Mouse (Mus musculus): ENCODE measurements at regions not wholly inside any gene's neighbourhood (a gene's known extent, or its start where the extent isn't known, plus 50 kb on each side); places are given as distances from the start of the nearest gene placed in this dataset.
A peak's percentile ranks its signal among the peaks of the same experiment; 100 is the strongest.
"Not testable (repeated sequence)": the region's sequence is repeated elsewhere in the genome, so short reads cannot be mapped to it uniquely, and the experiment has no call there.

DNA sequence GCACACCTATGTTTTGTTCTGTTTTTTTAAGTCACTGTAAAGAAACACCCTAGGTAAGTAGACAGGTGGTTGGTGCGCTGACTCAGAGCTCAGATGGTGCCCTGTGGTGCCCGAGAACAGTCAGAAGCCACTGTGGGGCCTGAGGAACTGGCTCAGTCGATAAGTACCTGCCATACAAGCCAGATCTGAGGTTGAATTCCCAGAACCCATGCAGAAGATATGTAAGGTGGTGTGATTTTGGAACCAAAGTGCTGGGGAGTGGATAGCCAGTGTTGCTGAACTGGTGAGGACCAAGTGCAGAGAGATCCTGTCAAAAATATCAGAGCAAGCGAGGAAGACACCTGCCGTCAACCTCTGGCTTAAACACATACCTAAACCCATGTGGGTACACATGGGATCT is 65.4 kb downstream of the Chst1 start:
- no peak for DNase-seq

DNA sequence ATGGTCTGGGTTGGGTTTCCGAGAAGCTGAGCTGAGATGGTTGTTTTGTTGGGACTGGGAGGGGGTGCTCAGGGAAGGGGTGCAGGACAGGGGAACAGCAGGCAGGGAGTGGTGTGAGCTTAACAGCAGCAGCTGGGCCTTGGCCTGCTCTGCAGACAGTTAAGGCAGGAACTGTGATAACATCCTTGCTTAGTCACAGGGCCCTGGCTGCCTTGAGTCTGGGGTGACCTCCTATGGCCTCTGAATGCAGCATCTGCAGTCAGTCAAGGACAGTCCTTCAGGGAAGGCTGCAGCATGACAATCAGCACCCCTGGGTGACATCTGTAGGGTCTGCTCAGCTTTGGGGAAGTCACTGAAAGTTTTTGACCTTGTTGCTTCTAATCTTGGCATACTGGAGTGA is 67.7 kb downstream of the Chst1 start:
- no peak for DNase-seq

DNA sequence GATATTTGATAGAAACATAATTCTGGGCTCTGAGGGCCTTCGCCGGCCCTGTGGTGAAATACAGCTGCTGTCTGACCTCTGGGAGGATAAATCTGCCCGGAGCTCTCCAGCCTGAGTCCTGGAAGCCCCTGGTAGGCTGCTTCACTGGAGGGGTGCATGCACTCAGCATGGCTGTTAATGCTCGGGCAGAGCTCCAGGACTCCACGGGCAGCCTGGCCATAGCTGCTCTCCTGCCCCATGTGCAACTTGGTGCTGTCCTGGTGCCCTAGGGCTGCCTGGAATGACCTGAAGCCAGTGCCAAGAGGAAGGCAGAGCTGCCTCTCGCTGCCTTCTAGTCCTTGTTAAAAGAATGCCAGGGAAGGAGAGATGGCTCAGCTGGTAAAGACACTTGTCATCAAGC is 68.2 kb downstream of the Chst1 start:
- peak; percentile 21 for DNase-seq

DNA sequence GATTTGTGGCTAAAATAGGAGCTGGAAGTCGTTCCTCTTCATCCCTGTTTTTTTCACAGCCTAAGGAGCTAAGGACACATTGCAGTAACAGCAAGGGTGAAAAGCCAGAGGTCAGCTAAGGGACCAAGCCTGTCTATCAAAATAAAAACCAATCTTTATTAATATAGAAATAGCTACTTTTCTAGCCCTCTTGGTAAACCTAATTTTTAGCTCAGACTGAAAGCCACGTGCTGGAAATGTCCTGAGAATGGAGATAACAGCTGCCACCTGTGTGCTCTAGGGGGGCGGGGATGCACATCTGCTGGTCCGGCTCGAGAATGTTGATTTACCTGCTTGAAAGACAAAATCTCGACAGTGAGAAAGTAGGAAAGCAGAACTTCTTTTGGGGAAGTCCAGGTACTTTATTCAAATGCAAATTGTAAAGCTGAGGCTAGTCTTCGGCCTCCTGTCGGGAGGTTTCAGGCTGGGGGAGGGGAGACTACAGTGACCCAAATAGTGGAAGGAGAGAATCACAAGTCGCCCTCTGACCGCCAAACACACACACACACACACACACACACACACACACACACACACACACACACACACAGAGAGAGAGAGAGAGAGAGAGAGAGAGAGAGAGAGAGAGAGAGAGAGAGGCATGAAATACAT is 70.0 kb downstream of the Chst1 start:
- not testable (repeated sequence) for DNase-seq

DNA sequence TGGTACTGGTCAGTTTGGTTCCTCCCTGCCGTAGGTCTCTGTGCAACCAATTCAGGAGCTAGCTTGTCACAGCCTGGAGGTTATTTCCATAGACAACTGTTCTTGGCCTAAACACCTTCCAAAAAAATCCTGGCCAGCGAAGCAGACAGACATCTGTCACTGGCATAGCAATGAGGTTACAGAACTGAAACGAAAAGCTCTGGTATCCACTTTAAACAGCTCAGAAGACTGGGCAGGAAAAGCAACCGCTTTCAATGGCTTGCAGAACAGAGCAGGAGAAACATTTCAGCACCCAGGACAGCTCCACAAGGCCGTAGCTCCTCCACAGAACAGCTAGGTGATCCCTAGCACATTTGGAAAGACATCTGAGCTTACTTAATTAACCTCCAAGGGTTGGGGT is 72.1 kb downstream of the Chst1 start:
- DNase-seq = peak; percentile 83

DNA sequence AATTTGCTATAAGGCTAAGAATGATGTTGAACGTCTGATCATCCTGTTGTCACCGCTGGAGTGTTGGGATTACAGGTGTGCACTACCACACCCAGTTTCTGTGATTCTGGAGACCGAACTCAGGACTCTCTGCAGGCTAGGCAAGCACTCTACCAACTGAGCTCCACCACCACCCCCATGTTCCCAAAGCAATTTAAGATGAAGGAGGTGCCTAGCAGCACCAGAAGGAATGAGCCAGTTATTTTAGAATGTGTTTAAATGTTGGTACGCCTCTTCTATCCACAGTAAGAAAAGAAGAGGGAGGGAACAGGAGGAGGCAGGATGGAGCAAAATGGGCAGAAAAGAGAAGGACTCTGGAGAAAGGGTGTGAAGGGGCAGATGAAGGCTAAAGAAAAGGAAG is 72.6 kb downstream of the Chst1 start:
- no peak for DNase-seq

DNA sequence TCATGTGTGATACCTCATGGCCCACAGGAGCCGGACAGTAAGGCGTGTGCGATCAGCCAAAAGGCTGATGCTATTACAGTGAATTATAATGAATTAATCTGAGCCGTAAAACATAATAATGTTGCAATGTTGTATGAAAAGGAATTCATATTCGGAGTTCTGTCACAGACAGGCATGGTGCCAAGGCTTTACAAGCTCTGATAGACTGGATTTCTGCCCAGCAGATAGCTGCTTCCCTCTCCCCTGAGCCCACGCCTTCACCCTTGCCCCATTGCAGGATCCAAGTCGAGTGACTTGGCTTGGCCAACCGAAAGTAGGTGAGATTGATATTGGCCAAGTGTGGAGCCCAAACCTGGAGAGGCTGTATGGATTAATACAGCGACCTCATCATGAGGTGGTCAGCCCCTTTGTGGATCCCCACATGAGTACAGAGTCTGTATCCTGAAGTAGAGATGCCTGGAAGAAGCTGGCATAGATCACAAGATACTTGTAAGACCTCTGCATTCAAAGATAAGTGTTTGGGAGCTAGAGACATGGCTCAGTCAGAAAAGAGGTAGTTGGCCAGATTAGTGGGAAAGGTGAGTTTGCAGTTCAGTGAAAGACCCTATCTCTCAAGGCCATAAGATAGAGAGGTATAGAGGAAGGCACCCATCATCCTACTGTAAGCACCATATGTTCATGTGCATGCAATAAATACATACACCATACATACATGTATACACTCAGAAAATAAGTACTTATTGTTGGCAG is 73.7 kb downstream of the Chst1 start:
- DNase-seq = no peak

DNA sequence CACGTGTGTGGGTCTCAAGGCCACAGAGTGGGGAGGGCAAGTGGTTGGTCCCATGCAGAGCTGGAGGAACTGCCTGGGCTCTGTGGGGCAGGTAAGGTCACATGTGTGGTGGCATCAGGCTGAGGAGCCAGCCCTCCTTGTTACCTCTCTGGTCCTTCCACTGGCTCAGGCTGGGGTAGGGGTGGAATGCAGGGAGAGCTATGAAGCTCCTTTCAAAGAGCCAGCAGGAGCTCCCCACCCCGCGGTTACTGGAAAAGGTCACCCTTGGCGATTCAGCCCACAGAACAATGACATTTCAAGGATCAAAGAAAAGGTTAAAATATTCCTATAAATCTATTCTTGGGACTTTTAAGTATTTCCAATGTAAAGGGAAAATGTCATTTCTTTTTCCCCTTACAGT is 74.4 kb downstream of the Chst1 start:
- DNase-seq = no peak

DNA sequence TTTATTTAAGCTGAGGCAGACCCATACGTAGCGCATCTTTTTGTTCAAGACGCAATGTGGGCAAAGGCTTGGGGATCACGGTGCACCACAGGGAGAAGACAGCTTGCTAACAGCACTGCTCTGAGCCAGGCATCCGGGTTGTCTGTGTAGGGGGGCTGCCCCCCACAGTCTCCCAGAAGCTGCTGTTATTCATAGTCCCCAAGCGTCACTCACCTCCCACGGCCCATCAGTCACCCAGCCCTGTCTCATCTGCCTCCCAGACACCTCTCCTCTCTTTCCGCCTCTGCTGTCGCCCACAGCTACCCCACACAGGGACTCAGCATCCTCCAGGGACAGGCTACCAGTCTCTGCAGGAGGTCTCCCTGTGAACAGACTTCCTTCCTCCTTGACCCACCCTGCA is 75.7 kb downstream of the Chst1 start:
- DNase-seq = no peak

DNA sequence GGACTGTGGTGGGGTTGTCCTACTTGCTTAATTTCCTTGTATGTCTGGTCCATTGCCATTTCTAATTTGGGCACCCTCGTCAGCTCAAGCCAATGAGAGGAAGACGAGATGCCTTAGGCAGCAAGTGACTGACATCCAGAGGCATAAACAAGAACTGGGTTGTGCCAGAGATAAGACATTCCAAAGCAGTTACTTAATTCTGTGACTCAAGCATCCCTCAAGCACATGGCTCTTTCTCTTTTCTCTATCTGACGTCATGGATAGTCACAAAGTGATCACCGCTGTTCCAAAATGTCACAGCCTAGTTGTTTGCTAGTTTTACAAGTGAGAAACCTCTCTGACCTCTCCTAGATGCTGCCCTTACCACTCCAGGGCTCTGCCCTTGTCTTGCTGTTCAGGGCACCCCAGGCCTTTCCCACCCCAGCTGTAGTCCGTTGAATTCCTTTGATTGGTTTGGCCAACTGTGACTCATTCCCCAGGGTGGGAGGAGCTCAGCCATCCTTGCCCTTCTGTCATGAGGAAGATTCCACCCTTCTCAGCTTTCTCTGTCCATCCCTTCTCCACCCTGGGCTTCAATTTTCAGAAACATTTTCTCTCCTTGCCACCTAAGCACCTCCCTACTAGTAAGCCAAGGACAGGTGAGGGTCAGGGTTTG is 78.9 kb downstream of the Chst1 start:
- DNase-seq = no peak

DNA sequence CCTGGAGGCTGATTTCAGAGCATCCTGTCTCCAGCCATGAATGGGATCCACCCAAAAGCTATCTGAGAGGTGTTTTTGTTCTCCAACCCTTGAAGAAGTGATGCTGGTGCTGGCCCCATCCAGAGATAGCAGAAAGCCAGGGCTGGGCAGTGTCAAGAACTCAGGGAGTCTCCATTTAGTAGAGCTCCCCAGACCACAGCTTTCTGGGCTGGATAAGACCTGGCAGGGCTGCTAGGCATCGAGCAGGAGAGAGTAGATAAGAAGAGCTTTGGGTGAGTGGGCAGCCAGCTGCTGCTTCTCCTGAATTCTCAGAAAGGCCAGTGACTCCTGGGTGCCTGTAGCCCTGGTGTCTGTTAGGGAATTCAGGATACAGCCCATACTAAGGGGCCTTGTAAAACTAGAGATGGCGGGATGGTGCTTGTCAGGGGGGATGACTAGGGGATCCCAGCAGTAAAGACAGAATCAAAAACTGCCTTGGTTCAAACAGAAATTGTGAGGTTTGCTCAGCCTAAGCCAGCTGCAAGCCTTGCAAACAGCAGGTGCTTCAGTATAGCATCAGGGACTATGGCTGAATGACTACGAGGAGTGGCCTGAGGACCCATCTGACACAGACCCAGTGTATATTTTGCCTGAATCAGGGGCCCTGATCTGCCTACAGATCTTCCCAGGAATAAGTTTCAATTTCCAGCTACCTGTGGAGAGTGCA is 79.6 kb downstream of the Chst1 start:
- no peak for DNase-seq

DNA sequence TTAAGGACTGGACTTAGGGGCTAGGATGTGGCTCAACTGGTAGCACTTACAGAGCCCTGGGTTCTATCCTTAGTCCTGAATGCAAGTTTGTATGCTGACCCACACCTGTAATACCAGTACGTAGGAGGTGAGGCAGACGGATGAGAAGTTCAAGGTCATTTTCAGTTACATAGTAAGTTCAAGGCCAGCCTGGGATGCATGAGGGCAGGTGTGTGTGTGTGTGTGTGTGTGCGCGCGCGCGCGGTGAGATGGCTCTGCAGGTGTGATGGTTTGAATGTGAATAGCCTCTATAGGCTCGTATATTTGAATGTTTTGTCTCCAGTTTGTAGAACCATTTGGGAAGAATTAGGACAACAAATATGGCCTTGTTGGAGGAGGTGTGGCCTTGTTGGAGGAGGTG is 82.7 kb downstream of the Chst1 start:
- no peak for DNase-seq

DNA sequence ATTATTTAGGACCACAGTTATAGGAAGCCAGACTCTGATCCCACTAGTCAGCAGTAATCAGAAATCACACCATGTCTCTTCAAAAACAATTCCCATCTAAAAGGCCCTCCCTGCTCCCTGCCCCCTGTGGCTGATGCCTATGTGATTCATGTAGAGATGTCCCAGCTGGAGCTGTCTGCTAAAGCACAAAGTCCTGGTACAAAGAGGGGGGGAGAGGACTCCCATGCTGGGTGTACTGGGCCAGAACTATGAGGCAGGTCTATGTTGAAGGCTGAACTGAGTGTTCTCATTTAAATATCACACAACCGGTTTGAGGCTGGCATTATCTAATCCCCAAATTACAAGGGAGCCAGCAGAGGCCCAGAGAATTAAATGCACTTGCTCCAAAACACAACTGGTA is 88.2 kb downstream of the Chst1 start:
- DNase-seq = no peak

DNA sequence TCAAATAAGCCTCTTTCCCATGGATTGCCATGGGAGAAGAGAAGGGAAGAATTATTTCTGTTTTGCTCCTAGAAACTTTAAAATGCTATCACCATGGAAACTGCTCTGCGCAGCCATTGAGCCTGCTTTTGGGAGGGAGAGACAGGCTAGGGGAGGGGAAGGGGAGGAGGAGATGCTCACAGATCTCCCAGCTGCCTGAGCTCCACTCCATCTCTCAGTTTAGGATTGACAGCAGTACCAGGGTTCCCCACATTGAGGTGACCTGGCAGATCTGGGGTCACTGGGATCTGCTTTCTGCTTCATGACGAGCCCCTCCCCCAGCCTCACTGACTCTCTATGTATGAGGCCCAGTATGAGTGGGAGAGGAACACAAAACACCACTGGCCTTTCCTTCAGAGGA is 89.7 kb downstream of the Chst1 start:
- peak; percentile 24 for DNase-seq

DNA sequence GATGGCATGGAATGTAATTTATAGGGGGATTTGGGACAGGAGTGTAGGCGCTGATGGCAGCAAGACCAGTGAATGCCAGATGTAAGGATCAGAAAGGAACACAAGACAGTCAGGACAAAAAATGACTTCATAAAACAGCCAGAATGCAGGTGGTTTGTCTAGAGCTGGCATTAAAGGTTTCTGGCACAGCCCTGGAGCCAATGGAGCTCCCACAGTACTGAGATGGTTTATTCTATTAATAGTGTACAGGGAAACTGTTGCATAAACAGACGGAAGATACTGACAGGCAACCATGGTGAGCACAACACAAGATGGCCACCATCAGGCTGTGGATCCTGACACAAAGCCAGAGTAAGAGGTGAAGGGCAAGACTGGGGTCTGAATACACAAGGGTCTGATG is 90.8 kb downstream of the Chst1 start:
- no peak for DNase-seq

DNA sequence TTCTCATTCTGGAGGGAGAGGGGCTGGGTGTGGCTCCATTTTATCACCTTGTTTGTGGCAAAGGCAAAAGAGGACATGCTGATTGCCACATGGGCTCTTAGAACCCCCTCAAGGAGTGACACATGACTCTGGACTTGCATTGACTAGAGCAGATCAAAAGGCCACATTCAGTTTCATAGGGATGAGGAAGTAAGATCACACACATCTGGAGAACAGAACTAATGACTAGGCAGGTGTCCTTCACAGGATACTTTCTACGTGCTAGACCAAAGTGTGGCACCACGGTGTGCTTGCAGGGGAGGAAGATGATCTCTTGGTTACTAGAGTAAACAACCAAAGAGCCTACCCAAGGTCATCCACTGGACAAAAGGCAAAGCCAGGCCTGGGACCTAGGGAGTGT is 91.9 kb downstream of the Chst1 start:
- DNase-seq = no peak

DNA sequence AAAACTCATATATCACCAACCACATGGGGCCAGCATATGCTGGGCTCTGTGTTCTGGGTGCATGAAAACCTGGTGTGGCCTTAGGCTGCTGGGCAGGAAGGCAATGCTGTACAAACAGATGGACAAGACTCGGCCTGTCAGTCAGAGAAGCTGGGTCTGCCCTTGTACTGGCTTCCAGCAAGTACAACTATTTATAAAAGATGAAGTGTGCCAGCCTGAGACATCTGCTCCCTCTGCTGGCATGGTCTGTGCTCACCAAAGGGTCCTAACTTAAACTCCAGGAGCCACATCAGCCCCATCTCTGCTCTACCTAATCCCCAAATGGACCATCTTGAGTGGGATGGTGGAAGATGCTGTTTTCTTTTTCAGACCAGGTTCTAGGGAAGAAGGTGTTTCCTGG is 93.1 kb downstream of the Chst1 start:
- no peak for DNase-seq

DNA sequence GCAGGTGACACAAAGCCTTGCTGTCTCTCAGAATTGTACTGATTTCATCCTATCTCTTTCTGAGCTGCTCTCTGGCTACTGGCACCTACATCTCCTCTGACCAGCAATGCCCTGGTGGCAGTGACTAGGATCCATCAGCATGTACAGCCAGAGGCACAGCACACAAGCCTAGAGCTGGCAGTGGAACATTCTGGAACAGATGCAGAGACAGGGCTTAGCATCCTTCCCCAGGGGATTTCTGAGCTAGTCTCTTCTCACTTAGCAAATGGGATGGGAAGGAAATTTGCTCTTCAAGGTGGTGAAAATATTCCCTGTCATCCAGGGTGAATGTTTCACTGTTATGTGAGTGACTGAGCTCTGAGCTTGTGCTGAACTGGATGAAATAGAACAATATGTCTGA is 93.5 kb downstream of the Chst1 start:
- no peak for DNase-seq

DNA sequence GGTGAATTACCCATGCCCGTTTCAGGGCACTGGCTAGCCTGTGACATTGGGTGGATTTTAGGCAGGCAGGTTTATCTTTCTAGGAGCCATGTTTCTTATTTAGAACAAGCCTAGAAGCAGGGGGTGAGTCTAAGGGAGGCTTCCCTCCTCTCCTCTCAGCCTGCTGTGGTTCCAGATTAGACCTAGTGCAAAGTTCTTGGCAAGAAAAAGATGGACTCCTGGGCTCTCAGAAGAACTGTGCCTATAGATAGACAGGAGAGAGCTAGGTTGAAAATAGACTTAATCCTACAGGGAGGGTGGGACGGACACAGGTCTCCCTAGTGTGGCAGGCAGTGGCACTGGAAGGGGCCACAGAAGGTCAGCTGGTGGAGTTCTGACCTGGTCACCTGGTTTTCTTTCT is 95.3 kb downstream of the Chst1 start:
- DNase-seq = no peak

DNA sequence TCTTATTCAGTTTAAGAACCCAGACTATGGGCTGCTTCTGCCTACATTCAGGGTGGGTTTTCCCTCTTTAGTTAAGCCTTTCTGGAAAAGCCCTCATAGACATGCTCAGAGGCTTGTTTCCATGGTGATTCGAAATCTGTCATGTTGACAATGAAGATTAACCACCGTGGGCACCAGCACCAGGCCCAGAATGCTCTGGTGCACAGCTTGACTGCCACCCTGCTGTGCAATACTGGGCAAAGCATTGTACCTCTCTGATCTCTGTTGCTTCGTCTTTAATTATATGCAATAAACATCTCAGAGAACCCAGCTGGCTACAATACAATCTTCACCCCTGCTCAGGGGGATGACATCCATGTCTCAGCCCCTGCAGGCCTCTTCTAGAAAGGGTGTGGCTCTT is 96.4 kb downstream of the Chst1 start:
- DNase-seq = no peak

DNA sequence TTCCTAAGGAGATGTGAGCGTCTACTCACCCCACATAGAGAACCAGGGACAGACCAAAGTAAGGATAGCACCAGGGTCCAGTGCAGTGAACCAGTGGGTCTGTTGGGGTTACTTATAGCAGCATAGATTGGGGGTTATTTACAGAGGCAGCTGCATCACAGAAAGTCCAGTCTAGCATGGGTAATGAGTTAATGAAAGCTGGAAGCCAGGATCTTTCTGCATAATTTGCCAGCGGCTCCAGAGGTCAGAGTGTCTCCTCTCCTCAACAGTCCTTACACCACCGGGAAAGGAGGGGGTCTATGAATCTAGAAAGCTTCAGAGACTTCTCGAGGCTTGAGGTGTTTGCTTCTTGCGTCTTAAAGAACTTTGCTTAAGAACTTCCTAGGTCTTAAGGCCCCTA is 98.2 kb downstream of the Chst1 start:
- DNase-seq = no peak

DNA sequence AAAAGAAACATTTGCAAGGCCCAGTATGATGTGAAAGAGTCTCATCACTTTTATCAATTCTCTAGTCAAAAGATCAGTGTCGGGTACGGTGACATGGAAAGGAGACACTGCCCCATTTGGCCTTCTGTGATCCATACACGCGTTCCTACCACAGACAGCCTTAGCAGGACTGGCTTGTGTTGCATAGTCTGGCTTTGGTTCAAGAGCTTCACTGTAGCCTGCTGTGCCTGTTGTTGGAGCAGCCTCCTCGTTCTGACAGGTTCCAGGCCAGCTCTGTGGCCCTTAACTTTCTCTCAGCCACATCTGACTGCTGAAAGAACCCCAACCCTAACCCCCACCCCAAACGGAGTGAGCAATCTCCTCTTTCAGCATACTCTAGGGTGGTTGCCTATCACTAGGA is 99.9 kb downstream of the Chst1 start:
- no peak for DNase-seq

DNA sequence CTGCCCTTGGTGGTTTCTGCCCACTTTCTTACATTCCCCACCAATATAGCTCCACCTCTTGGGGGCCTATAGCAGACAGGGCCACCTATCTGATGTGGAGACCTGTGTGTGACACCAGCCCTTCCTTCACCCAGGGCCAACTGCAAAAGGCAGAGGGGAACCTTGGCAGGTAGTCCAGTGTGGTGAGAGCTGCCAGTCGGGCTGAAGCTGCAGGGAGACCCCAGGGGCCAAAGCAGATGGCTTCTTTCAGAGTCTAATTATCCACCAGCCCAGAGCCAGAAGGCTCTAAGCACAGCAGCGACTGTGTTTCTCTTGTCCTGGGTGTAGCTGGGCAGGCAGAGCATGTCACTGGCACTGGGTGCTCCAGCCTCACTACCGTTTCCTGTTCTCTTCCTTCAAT is 104.5 kb downstream of the Chst1 start:
- no peak for DNase-seq

DNA sequence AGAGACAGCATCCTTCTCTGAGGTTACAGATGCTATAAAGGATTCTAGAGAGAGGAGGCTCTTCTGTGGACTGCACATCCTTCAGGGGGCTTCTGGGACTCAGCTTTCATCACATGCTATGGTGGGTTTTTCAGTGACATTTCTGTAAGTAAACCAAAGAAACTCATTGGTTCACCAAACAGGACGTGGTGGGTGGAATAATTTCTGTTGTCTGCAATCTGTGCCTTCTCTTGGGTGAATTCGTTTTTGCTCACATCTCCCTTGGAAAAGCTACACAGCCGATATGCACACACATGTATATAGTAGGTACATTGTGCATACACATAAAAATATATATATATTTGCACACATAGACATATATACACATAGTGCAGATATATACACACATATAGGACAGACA is 110.2 kb downstream of the Chst1 start:
- no peak for DNase-seq

All from embryo, embryonic 11 days (tissue).